Mouse (Mus musculus): ENCODE measurements around the gene Abcg5.

DNA sequence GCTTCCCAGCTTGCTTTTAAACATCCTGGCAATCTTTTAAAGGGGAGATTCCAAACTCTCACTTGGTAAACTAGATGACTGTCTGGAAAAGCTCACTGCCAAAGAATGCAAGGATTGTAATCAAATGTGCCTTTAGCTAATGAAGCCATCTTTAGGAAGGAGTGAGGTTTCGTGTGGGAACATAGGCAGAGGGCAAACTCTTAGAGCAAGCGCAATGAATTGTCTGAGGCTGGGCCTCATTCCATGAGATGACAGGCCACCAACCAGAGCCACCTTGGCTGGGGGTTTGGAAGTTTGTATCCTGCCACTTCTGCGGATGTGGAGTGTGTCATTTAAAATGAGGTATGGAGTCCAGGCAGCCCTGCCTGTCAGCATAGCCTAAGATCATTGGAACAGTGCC is 62.7 kb downstream of the Abcg5 start:
- TF ChIP-seq CTCF (IDR thresholded peaks at IDR 0.05; ENCODE audit: low read depth, low read length): no peak
- TF ChIP-seq POLR2A (IDR thresholded peaks at IDR 0.05; ENCODE audit: borderline replicate concordance, low read depth, low read length): no peak
